Mouse (Mus musculus): ENCODE measurements around the gene Dusp2. TPM values are rescaled to one million over a fixed set of nuclear protein-coding genes. Genes with fewer than 3 reads are reported as not detected.

The Dusp2 gene
- polyA plus RNA-seq, 1 experiment, result 13.9 TPM

DNA sequence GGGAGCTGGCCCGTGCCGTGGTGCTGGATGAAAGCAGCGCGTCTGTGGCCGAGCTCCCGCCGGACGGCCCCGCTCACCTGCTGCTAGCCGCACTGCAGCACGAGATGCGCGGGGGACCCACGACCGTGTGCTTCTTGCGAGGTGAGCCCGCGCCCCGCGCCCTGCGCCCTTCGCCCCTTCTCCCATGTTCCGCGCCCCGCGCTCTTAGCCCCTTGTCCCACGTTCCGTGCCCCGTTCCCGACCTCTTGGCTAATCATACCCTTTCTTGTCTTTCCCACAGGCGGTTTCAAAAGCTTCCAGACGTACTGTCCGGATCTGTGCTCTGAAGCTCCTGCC is 506 bp downstream of the Dusp2 start:
- Histone ChIP-seq H3K4me3 (ENCODE audit: insufficient read depth, poor library complexity, severe bottlenecking) (peak overlapping the region; percentile 72), H3K27me3 (ENCODE audit: control insufficient read depth, insufficient read depth, insufficient read length) (no peaks in the 10 kb centered on the region), H3ac (ENCODE audit: control insufficient read depth, insufficient read length, low read depth) (peak overlapping the region; percentile 87), H3K79me3 (ENCODE audit: low read depth) (peaks cover 10% of the 10 kb centered on the region), H3K36me3 (ENCODE audit: control insufficient read depth, insufficient read depth) (peaks cover 16% of the 10 kb centered on the region), H3K79me2 (ENCODE audit: control insufficient read depth, insufficient read depth) (peaks cover 23% of the 10 kb centered on the region)
- TF ChIP-seq USF1 (IDR thresholded peaks at IDR 0.05; ENCODE audit: low read depth), result no peak
- no peak for TF ChIP-seq MAX (IDR thresholded peaks at IDR 0.05)
- no peak for TF ChIP-seq MYOD1 (IDR thresholded peaks at IDR 0.05; ENCODE audit: control insufficient read depth, insufficient read length, low read depth)

DNA sequence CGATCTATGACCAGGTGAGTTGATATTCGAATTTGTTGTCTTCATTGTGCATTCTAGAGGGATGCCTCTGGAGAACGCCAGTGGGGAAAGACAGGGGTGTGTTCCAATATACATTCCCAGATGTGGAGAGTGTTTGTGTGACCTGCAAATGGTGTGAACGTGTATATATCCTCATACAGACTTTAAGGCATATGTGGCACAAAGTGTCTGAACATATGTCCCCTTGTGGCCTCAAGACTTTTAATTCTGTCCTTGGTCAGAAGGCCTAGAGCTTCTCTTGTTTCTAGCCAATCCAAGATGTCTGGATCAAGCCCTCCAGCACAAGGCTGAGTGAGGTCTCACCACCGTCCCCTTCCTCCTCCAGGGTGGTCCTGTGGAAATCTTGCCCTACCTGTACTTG is 926 bp downstream of the Dusp2 start:
- Histone ChIP-seq H3ac (ENCODE audit: control insufficient read depth, insufficient read length, low read depth) (peak overlapping the region; percentile 87), H3K36me3 (ENCODE audit: control insufficient read depth, insufficient read depth) (peaks cover 16% of the 10 kb centered on the region), H3K79me3 (ENCODE audit: low read depth) (peaks cover 10% of the 10 kb centered on the region), H3K27me3 (ENCODE audit: control insufficient read depth, insufficient read depth, insufficient read length) (no peaks in the 10 kb centered on the region), H3K79me2 (ENCODE audit: control insufficient read depth, insufficient read depth) (peaks cover 23% of the 10 kb centered on the region), H3K4me3 (ENCODE audit: insufficient read depth, poor library complexity, severe bottlenecking) (peak overlapping the region; percentile 72)
- TF ChIP-seq FOSL1 (IDR thresholded peaks at IDR 0.05; ENCODE audit: insufficient read depth, low read length, poor library complexity, severe bottlenecking) (no peak), USF1 (IDR thresholded peaks at IDR 0.05; ENCODE audit: low read depth) (no peak), MAX (IDR thresholded peaks at IDR 0.05) (no peak), CEBPB (IDR thresholded peaks at IDR 0.05; ENCODE audit: low read depth) (no peak)

DNA sequence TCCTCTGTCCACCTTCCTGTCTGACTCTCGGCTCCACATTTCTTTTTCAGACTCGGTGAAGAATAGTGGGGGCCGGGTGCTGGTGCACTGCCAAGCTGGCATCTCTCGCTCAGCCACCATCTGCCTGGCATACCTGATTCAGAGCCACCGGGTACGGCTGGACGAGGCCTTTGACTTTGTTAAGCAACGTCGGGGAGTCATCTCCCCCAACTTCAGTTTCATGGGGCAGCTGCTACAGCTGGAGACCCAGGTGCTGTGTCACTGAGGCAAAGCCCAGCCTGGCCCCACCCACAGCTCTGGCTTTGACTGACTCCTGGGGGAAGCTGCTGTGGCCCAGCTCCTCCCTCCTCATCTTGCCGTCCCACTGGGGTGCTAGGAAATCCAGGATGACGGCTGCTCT is 1.6 kb downstream of the Dusp2 start:
- TF ChIP-seq MYOD1 (IDR thresholded peaks at IDR 0.05; ENCODE audit: control insufficient read depth, insufficient read length, low read depth) (no peak), MYOG (IDR thresholded peaks at IDR 0.05; ENCODE audit: control insufficient read depth, extremely low read depth, insufficient read length) (no peak), USF1 (IDR thresholded peaks at IDR 0.05; ENCODE audit: low read depth) (no peak), CTCF (IDR thresholded peaks at IDR 0.05; ENCODE audit: control insufficient read depth, insufficient read depth, insufficient read length) (no peak), FOSL1 (IDR thresholded peaks at IDR 0.05; ENCODE audit: insufficient read depth, low read length, poor library complexity, severe bottlenecking) (no peak), CEBPB (IDR thresholded peaks at IDR 0.05; ENCODE audit: low read depth) (no peak), MAX (IDR thresholded peaks at IDR 0.05) (no peak)
- Histone ChIP-seq H3K79me2 (ENCODE audit: control insufficient read depth, insufficient read depth) (peaks cover 23% of the 10 kb centered on the region), H3K27me3 (ENCODE audit: control insufficient read depth, insufficient read depth, insufficient read length) (no peaks in the 10 kb centered on the region), H3K4me3 (ENCODE audit: insufficient read depth, poor library complexity, severe bottlenecking) (peak overlapping the region; percentile 72), H3K36me3 (ENCODE audit: control insufficient read depth, insufficient read depth) (peaks cover 16% of the 10 kb centered on the region), H3K79me3 (ENCODE audit: low read depth) (peaks cover 10% of the 10 kb centered on the region), H3ac (ENCODE audit: control insufficient read depth, insufficient read length, low read depth) (peak overlapping the region; percentile 51)

DNA sequence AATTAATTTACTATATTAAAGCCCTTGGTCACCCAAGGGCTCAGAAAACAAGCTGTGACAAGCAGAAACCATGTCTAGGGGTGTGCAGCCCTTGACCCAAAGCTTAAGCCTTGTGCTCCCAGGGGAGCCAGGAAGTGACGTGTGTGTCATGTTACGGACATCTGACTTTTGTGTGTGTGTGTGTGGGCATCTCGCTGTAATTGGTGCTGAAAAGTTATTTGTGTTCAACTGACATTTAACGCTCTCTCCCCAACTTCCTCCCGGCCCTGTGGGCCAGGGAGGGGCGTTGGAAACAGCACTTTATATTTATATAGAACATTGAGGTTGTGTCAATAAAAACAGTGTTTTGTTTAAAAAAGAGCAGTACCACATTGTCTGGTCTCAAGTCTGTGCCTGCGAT is 2.1 kb downstream of the Dusp2 start:
- Histone ChIP-seq H3K4me3 (ENCODE audit: insufficient read depth, poor library complexity, severe bottlenecking) (peak overlapping the region; percentile 72), H3K36me3 (ENCODE audit: control insufficient read depth, insufficient read depth) (peaks cover 16% of the 10 kb centered on the region), H3ac (ENCODE audit: control insufficient read depth, insufficient read length, low read depth) (peak overlapping the region; percentile 26), H3K79me3 (ENCODE audit: low read depth) (peaks cover 10% of the 10 kb centered on the region), H3K79me2 (ENCODE audit: control insufficient read depth, insufficient read depth) (peaks cover 23% of the 10 kb centered on the region), H3K27me3 (ENCODE audit: control insufficient read depth, insufficient read depth, insufficient read length) (no peaks in the 10 kb centered on the region)
- no peak for TF ChIP-seq FOSL1 (IDR thresholded peaks at IDR 0.05; ENCODE audit: insufficient read depth, low read length, poor library complexity, severe bottlenecking)
- TF ChIP-seq MYOD1 (IDR thresholded peaks at IDR 0.05; ENCODE audit: control insufficient read depth, insufficient read length, low read depth), result no peak
- TF ChIP-seq MYOG (IDR thresholded peaks at IDR 0.05; ENCODE audit: control insufficient read depth, extremely low read depth, insufficient read length), result no peak
- TF ChIP-seq CEBPB (IDR thresholded peaks at IDR 0.05; ENCODE audit: low read depth), result no peak
- TF ChIP-seq CTCF (IDR thresholded peaks at IDR 0.05; ENCODE audit: control insufficient read depth, insufficient read depth, insufficient read length), result no peak
- TF ChIP-seq MAX (IDR thresholded peaks at IDR 0.05), result no peak
- TF ChIP-seq USF1 (IDR thresholded peaks at IDR 0.05; ENCODE audit: low read depth), result no peak

DNA sequence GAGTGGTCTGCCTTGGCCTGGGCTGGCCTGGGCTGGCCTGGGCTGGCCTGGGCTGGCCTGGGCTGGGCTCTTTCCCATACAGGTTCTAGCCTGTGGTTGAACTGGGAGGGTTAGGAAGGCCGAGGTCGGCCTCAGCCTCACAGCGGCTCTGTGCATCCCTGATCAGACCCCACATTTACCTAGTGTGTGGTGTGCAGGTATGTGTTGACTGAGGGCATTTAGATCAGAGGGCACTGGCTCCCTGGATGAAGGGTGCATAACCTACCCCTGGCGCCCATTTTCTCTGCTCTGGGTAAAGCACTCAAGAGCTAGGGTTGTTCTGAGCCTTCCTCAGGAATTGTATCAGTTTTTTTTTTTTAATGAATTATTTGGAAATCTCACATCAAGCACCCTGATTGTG is 2.5 kb downstream of the Dusp2 start, which contains the start of gene Astl:
Gene Astl (plus strand): TSS at position 224 of the 400 bp plus-strand sequence.
- Histone ChIP-seq H3K36me3 (ENCODE audit: control insufficient read depth, insufficient read depth) (peaks cover 16% of the 10 kb centered on the region), H3K27me3 (ENCODE audit: control insufficient read depth, insufficient read depth, insufficient read length) (peaks cover 3% of the 10 kb centered on the region), H3K79me2 (ENCODE audit: control insufficient read depth, insufficient read depth) (peaks cover 23% of the 10 kb centered on the region), H3K79me3 (ENCODE audit: low read depth) (peaks cover 10% of the 10 kb centered on the region), H3K4me3 (ENCODE audit: insufficient read depth, poor library complexity, severe bottlenecking) (peak within 1 kb of the TSS; percentile 72), H3ac (ENCODE audit: control insufficient read depth, insufficient read length, low read depth) (peak within 1 kb of the TSS; percentile 51)
- TF ChIP-seq CTCF (IDR thresholded peaks at IDR 0.05; ENCODE audit: control insufficient read depth, insufficient read depth, insufficient read length) (no peak), FOSL1 (IDR thresholded peaks at IDR 0.05; ENCODE audit: insufficient read depth, low read length, poor library complexity, severe bottlenecking) (no peak), MYOG (IDR thresholded peaks at IDR 0.05; ENCODE audit: control insufficient read depth, extremely low read depth, insufficient read length) (no peak), CEBPB (IDR thresholded peaks at IDR 0.05; ENCODE audit: low read depth) (no peak), USF1 (IDR thresholded peaks at IDR 0.05; ENCODE audit: low read depth) (no peak)

DNA sequence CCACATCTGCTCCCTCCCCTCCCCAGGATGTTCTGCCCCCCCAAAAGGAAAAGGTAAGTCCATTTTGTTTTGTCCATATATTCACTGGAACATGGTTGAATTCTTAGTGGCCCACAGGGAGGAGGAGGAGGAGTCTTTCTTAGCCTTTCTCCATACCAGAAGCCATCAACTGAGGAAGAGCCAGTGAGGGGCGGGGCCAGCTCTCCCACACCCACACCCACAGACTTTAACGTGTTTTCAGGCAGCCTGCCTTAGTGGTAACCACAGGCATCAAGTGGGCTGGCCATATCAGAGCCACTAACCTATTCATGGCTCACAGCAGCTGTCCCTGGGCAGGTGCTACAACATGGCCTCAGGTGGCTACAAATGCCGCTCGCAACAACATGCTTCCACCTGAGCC is 2.9 kb downstream of the Dusp2 start:
- Histone ChIP-seq H3K79me2 (ENCODE audit: control insufficient read depth, insufficient read depth) (peaks cover 23% of the 10 kb centered on the region), H3K4me3 (ENCODE audit: insufficient read depth, poor library complexity, severe bottlenecking) (no peak overlapping the region), H3K27me3 (ENCODE audit: control insufficient read depth, insufficient read depth, insufficient read length) (peaks cover 7% of the 10 kb centered on the region), H3K79me3 (ENCODE audit: low read depth) (peaks cover 10% of the 10 kb centered on the region), H3ac (ENCODE audit: control insufficient read depth, insufficient read length, low read depth) (no peak overlapping the region), H3K36me3 (ENCODE audit: control insufficient read depth, insufficient read depth) (peaks cover 16% of the 10 kb centered on the region)
- no peak for TF ChIP-seq MYOG (IDR thresholded peaks at IDR 0.05; ENCODE audit: control insufficient read depth, extremely low read depth, insufficient read length)
- no peak for TF ChIP-seq FOSL1 (IDR thresholded peaks at IDR 0.05; ENCODE audit: insufficient read depth, low read length, poor library complexity, severe bottlenecking)
- no peak for TF ChIP-seq CTCF (IDR thresholded peaks at IDR 0.05; ENCODE audit: control insufficient read depth, insufficient read depth, insufficient read length)

All from C2C12 (cell line).